9 mouse cellular contexts compared by ENCODE assay signal in genomic region chr17:23660876-23661200, GRCm38 (mm10). TPM values are rescaled to one million over a fixed set of nuclear protein-coding genes. Genes with fewer than 3 reads are reported as not detected.
DNase-seq lines count a peak whose midpoint lies in the region; ATAC-seq and TF ChIP-seq lines count a peak whose summit lies in the region.
"Had no signal": no experiment of that assay in that cellular context is flagged by ENCODE, and none has a peak within 500 bp of the region (broad histone marks: within the 10 kb centered on the region; RNA-seq: fewer than 3 reads in every experiment).

No protein-coding gene starts in this region.

- H3K27ac ChIP-seq in liver, embryonic 11.5 days (ENCODE audit: low read depth, low read length) = no peak overlapping the region
- peak overlapping the region; percentile 57 for H3K27ac ChIP-seq in stomach, embryonic 16.5 days (ENCODE audit: low read length)

- WGBS in lung, adult 2 months = 4% methylated on average over 14 of the region's 14 CpGs
- WGBS in liver, embryonic 11.5 days = 7% methylated on average over 14 of the region's 14 CpGs
- 2% methylated on average over 14 of the region's 14 CpGs for WGBS in stomach, embryonic 16.5 days

- DNase-seq in heart, adult 11 months = peak; percentile 87
- DNase-seq in heart, postnatal 25 days (ENCODE audit: low spot score) = no peak
- DNase-seq in lung, adult 2 months = peak; percentile 36
- DNase-seq in lung, postnatal 4 days = no peak
- DNase-seq in liver, embryonic 11.5 days (ENCODE audit: low spot score) = no peak
- DNase-seq in c-Kit-positive CD71-positive TER-119-positive erythroid progenitor cells, embryonic 14.5 days (ENCODE audit: low spot score) = no peak
- DNase-seq in gastrocnemius, adult 8-10 months (ENCODE audit: low spot score in 2 of 2) = no peak

- H3K9me3 ChIP-seq in liver, embryonic 11.5 days (ENCODE audit: control insufficient read depth, low read length) = no peaks in the 10 kb centered on the region
- no peaks in the 10 kb centered on the region for H3K9me3 ChIP-seq in stomach, embryonic 16.5 days (replicated peaks; ENCODE audit: control insufficient read depth, low read length)

- no peaks in the 10 kb centered on the region for H3K36me3 ChIP-seq in liver, embryonic 11.5 days (ENCODE audit: control insufficient read depth, insufficient read depth, low read length)
- no peaks in the 10 kb centered on the region for H3K36me3 ChIP-seq in stomach, embryonic 16.5 days (ENCODE audit: control insufficient read depth, insufficient read depth, low read length)

- no peak for TF ChIP-seq POLR2A in lung, adult 2 months (IDR thresholded peaks at IDR 0.05; ENCODE audit: borderline replicate concordance, extremely low read depth, low read depth, low read length)

- peak overlapping the region; percentile 76 for H3K4me3 ChIP-seq in lung, adult 2 months (replicated peaks; ENCODE audit: extremely low read depth, low read depth, low read length)
- H3K4me3 ChIP-seq in liver, embryonic 11.5 days (ENCODE audit: low read depth, low read length) = peak overlapping the region; percentile 26; the same call in 1 of the 2 replicates
- peak overlapping the region; percentile 36 for H3K4me3 ChIP-seq in stomach, embryonic 16.5 days (replicated peaks; ENCODE audit: low read length)

- H3K27me3 ChIP-seq in liver, embryonic 11.5 days (replicated peaks; ENCODE audit: control insufficient read depth, insufficient read depth, low read length) = peaks cover 33% of the 10 kb centered on the region
- peaks cover 18% of the 10 kb centered on the region; the same call in 1 of the 2 replicates for H3K27me3 ChIP-seq in stomach, embryonic 16.5 days (ENCODE audit: control insufficient read depth, insufficient read depth, low read length)

- H3K4me1 ChIP-seq in lung, adult 2 months (ENCODE audit: control insufficient read depth, insufficient read depth, low read length) = peaks cover 2% of the 10 kb centered on the region; the same call in 1 of the 2 replicates
- H3K4me1 ChIP-seq in liver, embryonic 11.5 days (replicated peaks; ENCODE audit: control insufficient read depth, insufficient read depth, low read length) = 0 out of 2 replicates have a peak, but pooled peaks cover 4% of the 10 kb centered on the region
- H3K4me1 ChIP-seq in stomach, embryonic 16.5 days (ENCODE audit: control insufficient read depth, insufficient read depth, low read length) = no peaks in the 10 kb centered on the region

- no peak for ATAC-seq in liver, embryonic 11.5 days (replicated peaks; ENCODE audit: low FRiP score)
- ATAC-seq in stomach, embryonic 16.5 days (ENCODE audit: insufficient read depth, low FRiP score) = peak; percentile 55; the same call in 1 of the 2 replicates

- H3K9ac ChIP-seq in liver, embryonic 11.5 days (ENCODE audit: low read depth, low read length) = no peak overlapping the region
- peak overlapping the region; percentile 61 for H3K9ac ChIP-seq in stomach, embryonic 16.5 days (ENCODE audit: low read length)

- no peak for TF ChIP-seq CTCF in lung, adult 2 months (IDR thresholded peaks at IDR 0.05; ENCODE audit: insufficient read depth, low read length)

- intact Hi-C loops in heart, postnatal 25 days (cut with DNase I) = loop anchor here (1.0 kb wide), 1 partner anchor 44 kb away; no protein-coding TSS in a partner anchor

- H3K4me2 ChIP-seq in liver, embryonic 11.5 days = peak overlapping the region; percentile 47
- H3K4me2 ChIP-seq in stomach, embryonic 16.5 days (ENCODE audit: low read depth, low read length) = peak overlapping the region; percentile 54

RNA-seq across cellular contexts. Expression of gene Bicdl2, which starts 0.5 kb away (rescaled TPM):
- total RNA-seq in heart, postnatal 25 days (2021) = not detected
- 4.0 and 6.8 TPM in 2 replicates for polyA plus RNA-seq in lung, adult 2 months (2012; rRNA removed)
- 0.37 TPM in 1 of 2 replicates, not detected in the other for polyA plus RNA-seq in liver, embryonic 11.5 days (2014; fragmentation: Nextera tagmentation; extraction: Ambion mirVana)
- 19.6 and 26.1 TPM in 2 replicates for polyA plus RNA-seq in stomach, embryonic 16.5 days (2015; fragmentation: Nextera tagmentation; extraction: Ambion mirVana)
- total RNA-seq in gastrocnemius, adult 8-10 months (2022) = not detected
- total RNA-seq: left cerebral cortex, postnatal 25 days had no signal

RNA-seq across cellular contexts. Expression of gene Hcfc1r1, which starts 12.6 kb away (rescaled TPM):
- total RNA-seq in heart, postnatal 25 days (2021) = 100 to 1,000 TPM; 193 to 207 TPM
- 284 and 321 TPM in 2 replicates for polyA plus RNA-seq in lung, adult 2 months (2012; rRNA removed)
- polyA plus RNA-seq in liver, embryonic 11.5 days (2014; fragmentation: Nextera tagmentation; extraction: Ambion mirVana) = 36.5 and 36.6 TPM in 2 replicates
- 93.1 and 112 TPM in 2 replicates for polyA plus RNA-seq in stomach, embryonic 16.5 days (2015; fragmentation: Nextera tagmentation; extraction: Ambion mirVana)
- 100 to 1,000 TPM; 108 to 127 (median 120) TPM for total RNA-seq in gastrocnemius, adult 8-10 months (2022)

RNA-seq across cellular contexts. Expression of gene Thoc6, which starts 12.8 kb away (rescaled TPM):
- total RNA-seq in heart, postnatal 25 days (2021) = 10 to 100 TPM; 12.2 to 12.3 TPM
- polyA plus RNA-seq in lung, adult 2 months (2012; rRNA removed) = 18.1 and 20.6 TPM in 2 replicates
- polyA plus RNA-seq in liver, embryonic 11.5 days (2014; fragmentation: Nextera tagmentation; extraction: Ambion mirVana) = 48.9 and 50.7 TPM in 2 replicates
- 37.0 and 38.5 TPM in 2 replicates for polyA plus RNA-seq in stomach, embryonic 16.5 days (2015; fragmentation: Nextera tagmentation; extraction: Ambion mirVana)
- 1 to 10 TPM; 6.7 to 7.9 (median 7.3) TPM for total RNA-seq in gastrocnemius, adult 8-10 months (2022)

RNA-seq across cellular contexts. Expression of gene Mmp25, which starts 15.8 kb away (rescaled TPM):
- total RNA-seq in heart, postnatal 25 days (2021) = under 1 TPM; 0.06 to 0.08 TPM
- 0.70 and 1.0 TPM in 2 replicates for polyA plus RNA-seq in lung, adult 2 months (2012; rRNA removed)
- polyA plus RNA-seq in liver, embryonic 11.5 days (2014; fragmentation: Nextera tagmentation; extraction: Ambion mirVana) = 0.27 TPM in 1 of 2 replicates, not detected in the other
- 0.74 and 0.79 TPM in 2 replicates for polyA plus RNA-seq in stomach, embryonic 16.5 days (2015; fragmentation: Nextera tagmentation; extraction: Ambion mirVana)
- not detected for total RNA-seq in gastrocnemius, adult 8-10 months (2022)

RNA-seq across cellular contexts. Expression of gene Tnfrsf12a, which starts 16.4 kb away (rescaled TPM):
- total RNA-seq in heart, postnatal 25 days (2021) = 100 to 1,000 TPM in 1 of 2 experiments, 10 to 100 TPM in 1; 79.9 to 111 TPM
- polyA plus RNA-seq in lung, adult 2 months (2012; rRNA removed) = 32.4 and 39.7 TPM in 2 replicates
- 7.9 and 9.5 TPM in 2 replicates for polyA plus RNA-seq in liver, embryonic 11.5 days (2014; fragmentation: Nextera tagmentation; extraction: Ambion mirVana)
- 24.1 and 26.6 TPM in 2 replicates for polyA plus RNA-seq in stomach, embryonic 16.5 days (2015; fragmentation: Nextera tagmentation; extraction: Ambion mirVana)
- 10 to 100 TPM; 26.6 to 49.4 (median 30.1) TPM for total RNA-seq in gastrocnemius, adult 8-10 months (2022)

Comparison
In these comparisons a context has a peak if more than half of its experiments do, and no peak if none do; other contexts are left out.
1. DNase-seq: peak in heart, adult 11 months (single experiment) and lung, adult 2 months (single experiment); none in heart, postnatal 25 days (single experiment), lung, postnatal 4 days (0 of 2), liver, embryonic 11.5 days (single experiment), c-Kit-positive CD71-positive TER-119-positive erythroid progenitor cells, embryonic 14.5 days (single experiment) and gastrocnemius, adult 8-10 months (0 of 2).
2. H3K4me3 ChIP-seq: peak in every context shown above with its lines; median percentile 76 in lung, adult 2 months; 36 in stomach, embryonic 16.5 days; 26 in liver, embryonic 11.5 days.